Mouse (Mus musculus) ES-E14 (cell line): Measurements from ENCODE around the gene Pnpla2. TPM values are rescaled to one million over a fixed set of nuclear protein-coding genes. Genes with fewer than 3 reads are reported as not detected.

ENCODE experiments used
- DNase-seq: peaks from one replicate; pipeline ENCODE4 v3.0.0-alpha.2; 2013; ENCODE audit warnings: low read depth, low spot score
- H3K27ac ChIP-seq: 2 replicates; pipeline ENCODE4 v1.5.1; 2012; ENCODE audit warnings: low read depth, mild to moderate bottlenecking, low read length, moderate library complexity, mixed read lengths; ENCODE audit not compliant: poor library complexity, insufficient read depth, severe bottlenecking
- H3K36me3 ChIP-seq: 2 replicates; pipeline ENCODE4 v1.6.1; 2012; ENCODE audit warnings: mild to moderate bottlenecking, low read length, moderate library complexity, mixed read lengths; ENCODE audit not compliant: control insufficient read depth, poor library complexity, insufficient read depth, severe bottlenecking
- H3K4me1 ChIP-seq, 2 experiments: fragments of 150-350 bp in 1 of 2; sonication (generic) in 1 of 2; 2 replicates each; pipeline ENCODE4 v1.6.1; 2012; ENCODE audit warnings: low read length in 2 of 2, mild to moderate bottlenecking in 1 of 2, mixed read lengths in 1 of 2; ENCODE audit not compliant: control insufficient read depth in 2 of 2, insufficient read depth in 2 of 2, poor library complexity in 1 of 2
- H3K4me3 ChIP-seq, 2 experiments: fragments of 150-350 bp in 1 of 2; sonication (generic) in 1 of 2; 2 replicates each; pipeline ENCODE4 v1.5.1; 2012; ENCODE audit warnings: low read length in 2 of 2, low read depth in 1 of 2, mild to moderate bottlenecking in 1 of 2, mixed read lengths in 1 of 2; ENCODE audit not compliant: insufficient read depth in 1 of 2, poor library complexity in 1 of 2, severe bottlenecking in 1 of 2
- H3K9ac ChIP-seq: 2 replicates; pipeline ENCODE4 v1.6.1; 2012; ENCODE audit warnings: low read depth, mild to moderate bottlenecking, low read length, mixed read lengths; ENCODE audit not compliant: poor library complexity, insufficient read depth, severe bottlenecking
- H3K9me3 ChIP-seq: fragments of 150-350 bp; sonication (generic); 2 replicates; pipeline ENCODE4 v1.6.1; 2012; ENCODE audit warnings: low read depth, mild to moderate bottlenecking, low read length; ENCODE audit not compliant: control insufficient read depth, insufficient read depth
- CHD2 ChIP-seq: IDR thresholded peaks from 2 replicates; pipeline ENCODE4 v1.6.1; 2014; ENCODE audit warnings: mild to moderate bottlenecking, low read depth, low read length, inconsistent platforms
- HCFC1 ChIP-seq: IDR thresholded peaks from 2 replicates; pipeline ENCODE4 v1.6.1; 2012; ENCODE audit warnings: low read length, inconsistent platforms, borderline replicate concordance; ENCODE audit not compliant: insufficient read depth
- MAFK ChIP-seq: IDR thresholded peaks from 2 replicates; pipeline ENCODE4 v1.6.1; 2014; ENCODE audit warnings: mild to moderate bottlenecking, low read depth, low read length, inconsistent platforms; ENCODE audit not compliant: insufficient read depth
- ZC3H11A ChIP-seq: IDR thresholded peaks from 2 replicates; pipeline ENCODE4 v1.6.1; 2012; ENCODE audit warnings: low read depth, mild to moderate bottlenecking, inconsistent platforms, low read length, borderline replicate concordance
- ZNF384 ChIP-seq: IDR thresholded peaks from 2 replicates; pipeline ENCODE4 v1.6.1; 2012; ENCODE audit warnings: low read depth, low read length, inconsistent platforms
- in situ Hi-C, 2 experiments: fragments of 600-800 bp; cut with MboI; formaldehyde crosslinking; loops; one replicate each; pipeline ENCODE4 v1.15.1; 2025; ENCODE audit warnings: low sequenced_read_pairs in 2 of 2, inconsistent platforms in 1 of 2; ENCODE audit not compliant: unreplicated experiment in 2 of 2
- total RNA-seq: library from RNA; depleted of rRNA; stranded (reverse); fragments of 300-350 nt; gene quantifications from 2 replicates; pipeline ENCODE4 v1.2.3, GENCODE M21; 2012

The Pnpla2 gene
- total RNA-seq, 1 experiment: 12.7 TPM

- Histone ChIP-seq H3K4me3 (peak overlapping the region; percentile 82 to 83), H3K9me3 (no peaks in the 10 kb centered on the region), H3K27ac (no peak overlapping the region), H3K9ac (peak overlapping the region; percentile 82), H3K36me3 (peaks cover 3% of the 10 kb centered on the region; the same call in 1 of the 2 replicates), H3K4me1 (peaks cover 4 to 9% of the 10 kb centered on the region in 2 experiments; a peak in 2 of 4 replicates)
- in situ Hi-C loops: no loop called here
- no peak for DNase-seq
- TF ChIP-seq CHD2 (no peak), ZC3H11A (no peak), ZNF384 (no peak), MAFK (no peak), HCFC1 (no peak)
Observed at GRCm38 (mm10) chr7:141481498-141482401, 26.8 kb downstream of the Pnpla2 start.

- Histone ChIP-seq H3K4me1 (peaks cover 4 to 7% of the 10 kb centered on the region in 2 experiments; a peak in 2 of 4 replicates), H3K9ac (peak overlapping the region; percentile 82), H3K4me3 (peak overlapping the region; percentile 82 to 83), H3K9me3 (no peaks in the 10 kb centered on the region), H3K36me3 (peaks cover 6% of the 10 kb centered on the region; the same call in 1 of the 2 replicates), H3K27ac (no peak overlapping the region)
- in situ Hi-C loops: no loop called here
- no peak for DNase-seq
- TF ChIP-seq ZC3H11A (no peak), ZNF384 (no peak), MAFK (no peak), HCFC1 (no peak), CHD2 (no peak)
Observed at GRCm38 (mm10) chr7:141482531-141483024, 27.6 kb downstream of the Pnpla2 start.

- in situ Hi-C loops: no loop called here
- Histone ChIP-seq H3K36me3 (peaks cover 6% of the 10 kb centered on the region; the same call in 1 of the 2 replicates), H3K9ac (no peak overlapping the region), H3K4me3 (no peak overlapping the region), H3K27ac (no peak overlapping the region), H3K4me1 (peaks cover 4 to 7% of the 10 kb centered on the region in 2 experiments; a peak in 2 of 4 replicates), H3K9me3 (no peaks in the 10 kb centered on the region)
- TF ChIP-seq MAFK: no peak
- no peak for TF ChIP-seq CHD2
- no peak for TF ChIP-seq ZNF384
- no peak for TF ChIP-seq HCFC1
- no peak for TF ChIP-seq ZC3H11A
- DNase-seq: no peak
Observed at GRCm38 (mm10) chr7:141483114-141483653, 28.2 kb downstream of the Pnpla2 start.

GRCm38 (mm10) chr7:141484186-141485120 lies 29.5 kb downstream of the Pnpla2 start:
- in situ Hi-C loops: no loop called here
- Histone ChIP-seq H3K36me3 (peaks cover 6% of the 10 kb centered on the region; the same call in 1 of the 2 replicates), H3K4me1 (peaks cover 4 to 7% of the 10 kb centered on the region in 2 experiments; a peak in 2 of 4 replicates), H3K27ac (no peak overlapping the region), H3K4me3 (no peak overlapping the region), H3K9ac (no peak overlapping the region), H3K9me3 (no peaks in the 10 kb centered on the region)
- DNase-seq: no peak
- TF ChIP-seq HCFC1: no peak
- TF ChIP-seq CHD2: no peak
- TF ChIP-seq ZC3H11A: no peak
